Mouse (Mus musculus) lung, embryonic 16.5 days (tissue): ENCODE results near the gene Zfp386. TPM values are rescaled to one million over a fixed set of nuclear protein-coding genes. Genes with fewer than 3 reads are reported as not detected.
"Not testable (repeated sequence)": the region's sequence is repeated elsewhere in the genome, so short reads cannot be mapped to it uniquely, and the experiment has no call there.

Source experiments
- ATAC-seq: fragments of 200-750 bp; cut with Nextera tagmentation; 2 replicates; pipeline ENCODE4 v1.8.0; 2017; ENCODE audit warnings: low read depth, mild to moderate bottlenecking, moderate library complexity
- H3K27ac ChIP-seq: fragments of 300-500 bp; sonication (generic); 2 replicates; pipeline ENCODE4 v1.5.1; 2014; ENCODE audit warnings: mild to moderate bottlenecking, control low read depth, low read length
- H3K27me3 ChIP-seq: fragments of 300-500 bp; sonication (generic); 2 replicates; pipeline ENCODE4 v1.6.1; 2014; ENCODE audit warnings: low read depth, low read length, mixed read lengths; ENCODE audit not compliant: control insufficient read depth, insufficient read depth
- H3K36me3 ChIP-seq: fragments of 300-500 bp; sonication (generic); 2 replicates; pipeline ENCODE4 v1.6.1; 2014; ENCODE audit warnings: low read length; ENCODE audit not compliant: control insufficient read depth, insufficient read depth
- H3K4me1 ChIP-seq: fragments of 300-500 bp; sonication (generic); replicated peaks from 2 replicates; pipeline ENCODE4 v1.6.1; 2014; ENCODE audit warnings: low read length, mixed read lengths; ENCODE audit not compliant: control insufficient read depth, insufficient read depth
- H3K4me2 ChIP-seq: fragments of 300-500 bp; sonication (generic); 2 replicates; pipeline ENCODE4 v1.6.1; 2014; ENCODE audit warnings: low read depth, low read length, control low read depth
- H3K4me3 ChIP-seq: fragments of 300-500 bp; sonication (generic); 2 replicates; pipeline ENCODE4 v1.5.1; 2014; ENCODE audit warnings: mild to moderate bottlenecking, low read length, control low read depth
- H3K9ac ChIP-seq: fragments of 300-500 bp; sonication (generic); 2 replicates; pipeline ENCODE4 v1.6.1; 2014; ENCODE audit warnings: low read length, control low read depth
- H3K9me3 ChIP-seq: fragments of 300-500 bp; sonication (generic); 2 replicates; pipeline ENCODE4 v1.6.1; 2016; ENCODE audit warnings: low read length; ENCODE audit not compliant: control insufficient read depth
- WGBS: fragments of 180-500 bp; shearing (Covaris S2); extraction: QIAGEN DNeasy Blood & Tissue Kit; methylation state at CpG from one replicate; pipeline ENCODE4 v1.1.7; 2014; 5-methylcytosine and 5-hydroxymethylcytosine counted together
- polyA plus RNA-seq: library from polyadenylated mRNA; unstranded; fragments of >200 nt; fragmentation: Nextera tagmentation; extraction: Ambion mirVana; gene quantifications from 2 replicates; pipeline ENCODE4 v1.2.1, GENCODE M21; 2015

Zfp386 gene
- 42.6 and 42.8 TPM in 2 replicates for polyA plus RNA-seq

DNA sequence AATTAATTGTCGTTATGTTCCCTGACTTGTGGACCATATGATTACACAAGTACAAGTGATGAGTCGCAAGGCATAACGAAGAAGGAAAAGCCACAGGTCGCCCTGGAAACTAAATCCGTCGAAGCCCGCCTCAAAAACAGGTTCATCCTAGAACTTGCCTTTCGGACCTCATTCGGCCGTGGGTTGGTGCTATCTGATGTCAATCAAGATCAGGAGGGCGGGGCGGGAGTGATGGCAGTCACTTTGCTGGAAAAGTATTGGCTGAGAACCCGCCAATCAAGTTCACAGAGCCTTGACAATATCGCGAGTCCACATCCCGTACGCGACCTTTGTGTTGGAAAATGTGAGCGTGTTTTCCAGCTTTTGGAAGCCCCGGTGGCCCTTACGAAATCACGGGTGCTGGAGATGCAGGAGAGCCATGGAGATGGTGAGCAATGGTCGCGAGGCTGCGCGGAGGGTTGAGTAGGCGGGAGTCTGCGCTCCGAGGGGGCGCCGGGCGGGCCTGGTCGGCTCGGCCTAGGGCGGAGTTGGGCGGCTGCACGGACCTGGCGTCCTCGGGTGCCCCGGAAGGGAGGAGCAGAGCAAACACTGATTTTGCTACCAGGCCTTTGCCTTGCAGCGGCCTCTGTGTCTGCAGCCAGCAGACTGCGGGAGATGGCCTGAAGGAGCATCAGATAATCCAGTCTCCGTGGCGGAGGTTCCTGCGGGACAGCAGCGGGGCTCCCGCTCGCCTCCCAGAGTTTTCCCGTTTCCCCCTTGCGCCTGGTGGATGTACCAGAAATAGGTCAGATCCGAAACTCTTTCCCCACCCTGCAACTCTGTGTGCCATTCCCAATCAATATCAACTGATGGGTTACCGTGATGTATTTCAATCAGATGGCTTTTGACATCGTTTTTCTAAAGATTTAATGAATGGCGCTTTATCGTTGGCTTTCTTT is at the start of gene Zfp386:
Gene Zfp386 (plus strand): TSS at position 285 of the 938 bp plus-strand sequence.
- under 1% methylated on average over 55 of the region's 55 CpGs for WGBS
- peak; percentile 99 for ATAC-seq

DNA sequence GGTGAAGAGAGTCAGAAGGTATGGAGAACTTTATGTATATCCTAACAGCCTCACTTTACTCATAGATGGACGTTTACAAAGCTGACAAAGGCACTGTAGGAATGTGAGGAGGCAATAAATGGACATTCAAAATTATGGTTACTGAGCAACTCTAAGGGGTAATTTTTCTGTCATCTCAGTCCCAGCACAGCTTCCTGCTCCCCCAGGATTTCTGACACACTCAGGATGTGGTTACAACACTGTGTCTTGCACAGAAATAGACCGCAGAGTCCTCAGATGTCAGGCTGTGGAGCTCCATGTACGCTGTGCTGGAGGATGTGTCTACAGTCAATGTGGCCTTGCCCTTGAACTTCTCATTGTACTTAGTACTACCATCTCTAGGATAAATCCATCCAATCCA is 47.7 kb upstream of the Zfp386 start:
- not testable (repeated sequence) for H3K27me3 ChIP-seq, H3K4me3 ChIP-seq, H3K9ac ChIP-seq, H3K27ac ChIP-seq, H3K9me3 ChIP-seq, H3K4me2 ChIP-seq, ATAC-seq, H3K36me3 ChIP-seq, H3K4me1 ChIP-seq
- 75% methylated on average over 3 of the region's 3 CpGs for WGBS

More for the DNA sequence above, at the start of gene Zfp386:
- peaks cover 14% of the 10 kb centered on the region for H3K4me1 ChIP-seq
- peak within 1 kb of the TSS; percentile 85 for H3K4me3 ChIP-seq
- H3K27me3 ChIP-seq, result no peaks in the 10 kb centered on the region
- peak within 1 kb of the TSS; percentile 96 for H3K9ac ChIP-seq
- peak within 1 kb of the TSS; percentile 99 for H3K27ac ChIP-seq
- H3K36me3 ChIP-seq, result no peaks in the 10 kb centered on the region
- no peaks in the 10 kb centered on the region for H3K9me3 ChIP-seq
- H3K4me2 ChIP-seq, result peak within 1 kb of the TSS; percentile 75

DNA sequence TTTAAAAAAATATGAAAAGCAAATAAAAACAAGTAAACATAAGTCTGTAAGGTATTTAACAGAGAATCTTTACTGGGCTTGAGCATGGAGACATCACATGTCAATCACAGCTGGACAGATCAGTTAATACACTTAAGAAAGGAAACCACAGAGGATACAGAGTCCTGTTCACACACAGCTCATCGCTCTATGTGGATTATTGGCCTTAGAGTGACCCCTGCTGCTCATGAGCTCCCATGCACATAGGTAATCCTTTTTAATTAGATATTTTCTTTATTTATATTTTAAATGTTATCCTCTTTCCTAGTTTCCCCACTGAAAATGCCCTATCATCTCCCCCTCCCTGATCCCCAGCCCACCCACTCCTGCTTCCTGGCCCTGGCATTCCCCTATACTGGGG is 44.6 kb upstream of the Zfp386 start:
- ATAC-seq, H3K9ac ChIP-seq, H3K27me3 ChIP-seq, H3K4me2 ChIP-seq, H3K4me1 ChIP-seq, H3K4me3 ChIP-seq, H3K27ac ChIP-seq, H3K9me3 ChIP-seq, H3K36me3 ChIP-seq: not testable (repeated sequence)
- 68% methylated on average over 1 of the region's 1 CpGs for WGBS

DNA sequence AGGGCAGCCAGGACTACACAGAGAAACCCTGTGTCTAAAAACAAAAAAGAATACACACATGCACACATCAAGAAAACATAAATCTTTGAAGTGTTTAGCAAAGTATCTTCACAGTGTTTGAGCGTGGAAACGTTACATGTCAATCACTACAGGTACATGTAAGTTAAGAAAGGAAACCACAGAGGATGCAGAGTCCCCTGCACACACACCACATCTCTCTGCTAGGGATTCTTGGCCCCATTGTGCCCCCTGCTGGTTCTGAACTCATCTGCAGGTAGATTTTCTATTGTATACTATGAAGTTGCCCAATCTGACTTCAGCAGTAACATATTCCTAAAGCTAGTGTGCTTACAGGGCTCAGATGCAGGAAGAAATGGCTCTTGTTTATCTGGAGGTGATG is 36.7 kb upstream of the Zfp386 start:
- H3K4me2 ChIP-seq, result no peak overlapping the region
- H3K27ac ChIP-seq, result no peak overlapping the region
- no peak overlapping the region for H3K4me3 ChIP-seq
- H3K9ac ChIP-seq, result no peak overlapping the region
- ATAC-seq, result no peak
- H3K27me3 ChIP-seq, result no peaks in the 10 kb centered on the region
- no peaks in the 10 kb centered on the region for H3K4me1 ChIP-seq
- H3K36me3 ChIP-seq, result no peaks in the 10 kb centered on the region
- H3K9me3 ChIP-seq, result no peaks in the 10 kb centered on the region
- 73% methylated on average over 2 of the region's 2 CpGs for WGBS

DNA sequence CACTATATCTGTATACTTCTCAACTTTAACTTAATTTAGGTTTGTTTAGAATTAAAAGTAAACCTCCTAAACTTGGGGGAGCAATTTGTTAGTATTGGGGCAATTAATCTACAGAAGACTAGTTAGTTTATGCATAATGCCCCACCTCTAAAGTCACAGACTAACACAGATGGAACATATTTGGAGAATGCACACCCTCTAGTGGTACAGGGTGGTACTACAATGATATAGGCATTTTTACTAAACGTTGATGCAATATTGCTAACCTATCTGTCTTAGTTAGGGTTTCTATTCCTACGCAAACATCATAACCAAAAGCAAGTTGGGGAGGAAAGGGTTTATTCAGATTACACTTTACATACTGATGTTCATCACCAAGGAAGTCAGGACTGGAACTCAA is 19.4 kb upstream of the Zfp386 start:
- H3K27me3 ChIP-seq, result no peaks in the 10 kb centered on the region
- H3K27ac ChIP-seq, result no peak overlapping the region
- H3K9me3 ChIP-seq, result no peaks in the 10 kb centered on the region
- 57% methylated on average over 2 of the region's 2 CpGs for WGBS
- no peaks in the 10 kb centered on the region for H3K4me1 ChIP-seq
- no peak overlapping the region for H3K4me2 ChIP-seq
- no peak overlapping the region for H3K9ac ChIP-seq
- H3K4me3 ChIP-seq, result no peak overlapping the region
- no peak for ATAC-seq
- no peaks in the 10 kb centered on the region for H3K36me3 ChIP-seq

DNA sequence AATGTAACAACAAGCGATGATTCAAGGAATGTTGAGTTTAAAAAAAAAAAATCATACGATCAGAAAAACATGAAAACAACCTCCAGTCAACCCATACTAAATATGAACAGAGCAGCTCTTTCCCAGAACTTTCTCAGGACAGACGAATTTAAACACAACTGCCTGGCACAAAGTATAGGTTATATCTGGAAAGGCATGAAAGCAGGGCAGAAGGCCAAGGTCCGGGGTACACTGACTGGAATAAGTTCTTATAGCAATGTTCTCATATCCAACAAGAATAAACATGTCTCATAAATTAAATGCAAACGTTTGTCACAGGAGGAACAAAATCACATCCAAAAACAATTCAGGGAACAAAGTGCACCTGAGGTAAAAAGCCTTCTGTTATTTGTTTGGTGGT is 12.2 kb upstream of the Zfp386 start:
- 57% methylated on average over 5 of the region's 5 CpGs for WGBS
- ATAC-seq, result no peak
- Histone ChIP-seq H3K27ac (no peak overlapping the region), H3K27me3 (no peaks in the 10 kb centered on the region), H3K9ac (no peak overlapping the region), H3K4me2 (no peak overlapping the region), H3K4me1 (no peaks in the 10 kb centered on the region), H3K36me3 (no peaks in the 10 kb centered on the region), H3K4me3 (no peak overlapping the region), H3K9me3 (no peaks in the 10 kb centered on the region)

DNA sequence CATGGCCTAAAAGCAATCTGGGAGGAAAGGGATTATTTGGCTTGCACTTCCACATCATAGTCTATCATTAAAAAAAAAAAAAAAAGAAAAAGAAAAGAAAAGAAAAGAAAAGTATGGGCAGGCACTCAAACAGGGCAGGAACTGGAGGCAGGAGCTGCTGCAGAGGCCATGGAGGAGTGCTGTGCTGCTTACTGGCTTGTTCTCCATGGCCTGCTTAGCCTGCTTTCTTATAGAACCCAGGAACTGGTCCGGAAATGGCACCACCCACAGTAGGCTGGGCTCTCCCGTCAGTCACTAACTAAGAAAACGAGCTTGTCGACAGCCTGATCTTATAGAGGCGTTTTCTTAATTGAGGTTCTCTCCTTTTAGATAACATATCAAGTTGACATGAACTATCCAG is 2.7 kb upstream of the Zfp386 start:
- Histone ChIP-seq H3K36me3 (no peaks in the 10 kb centered on the region), H3K27ac (no peak overlapping the region), H3K9ac (no peak overlapping the region), H3K4me1 (peaks cover 14% of the 10 kb centered on the region), H3K27me3 (no peaks in the 10 kb centered on the region), H3K4me2 (no peak overlapping the region), H3K4me3 (no peak overlapping the region), H3K9me3 (no peaks in the 10 kb centered on the region)
- no peak for ATAC-seq
- WGBS, result 75% methylated on average over 5 of the region's 5 CpGs

DNA sequence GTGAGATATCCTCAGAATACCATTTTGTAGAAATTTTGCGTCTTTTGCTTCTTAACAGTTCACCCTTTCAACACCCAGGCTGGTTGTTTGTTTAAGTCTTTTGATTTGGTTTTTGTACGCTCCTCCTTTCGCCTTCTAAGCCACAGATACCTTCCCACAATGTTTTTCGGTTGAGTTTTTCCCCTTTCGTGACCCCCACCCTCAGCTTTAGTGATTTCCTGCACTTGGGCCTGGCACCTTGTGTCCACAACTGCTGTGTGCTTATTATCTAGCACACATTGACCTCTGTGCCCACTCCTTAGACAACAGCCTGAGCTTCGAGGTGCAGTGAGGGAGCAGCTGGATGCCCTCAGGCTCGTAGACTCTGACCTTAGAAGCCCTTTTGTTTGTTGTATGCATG is 1.2 kb downstream of the Zfp386 start:
- H3K4me2 ChIP-seq, result peak overlapping the region; percentile 75
- H3K27me3 ChIP-seq, result no peaks in the 10 kb centered on the region
- no peaks in the 10 kb centered on the region for H3K36me3 ChIP-seq
- no peaks in the 10 kb centered on the region for H3K9me3 ChIP-seq
- ATAC-seq, result no peak
- no peak overlapping the region for H3K27ac ChIP-seq
- peak overlapping the region; percentile 96 for H3K9ac ChIP-seq
- WGBS, result 46% methylated on average over 7 of the region's 7 CpGs
- H3K4me3 ChIP-seq, result peak overlapping the region; percentile 85
- H3K4me1 ChIP-seq, result peaks cover 14% of the 10 kb centered on the region

DNA sequence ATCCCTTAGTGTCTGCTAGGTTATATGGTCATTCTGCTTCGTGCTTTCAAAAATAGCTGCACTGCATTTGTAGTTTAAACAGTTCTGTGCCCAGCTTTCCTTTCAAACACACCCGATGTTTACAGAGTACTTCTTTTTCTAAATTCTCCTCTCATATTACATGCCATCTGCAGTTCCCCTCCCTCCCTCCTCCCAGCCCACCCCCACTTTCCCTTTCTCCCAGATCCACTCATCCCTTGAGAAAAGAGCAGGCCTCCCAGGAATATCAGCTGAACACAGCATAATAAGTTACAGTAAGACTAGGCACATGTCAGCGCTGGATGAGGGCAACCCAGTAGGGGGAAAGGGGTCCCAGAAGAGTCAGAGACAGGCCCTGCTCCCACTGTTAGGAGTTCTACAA is 1.7 kb downstream of the Zfp386 start:
- Histone ChIP-seq H3K4me2 (peak overlapping the region; percentile 75), H3K36me3 (peaks cover 2% of the 10 kb centered on the region; the same call in 1 of the 2 replicates), H3K9me3 (no peaks in the 10 kb centered on the region), H3K4me1 (peaks cover 14% of the 10 kb centered on the region), H3K27ac (no peak overlapping the region), H3K27me3 (no peaks in the 10 kb centered on the region), H3K9ac (0 out of 2 replicates have a peak overlapping the region, but pooled peaks have one; percentile 4), H3K4me3 (no peak overlapping the region)
- 56% methylated on average over 3 of the region's 3 CpGs for WGBS
- no peak for ATAC-seq
